Mouse (Mus musculus) neural tube, embryonic 11.5 days (tissue): Measurements from ENCODE around the gene Cnot8. TPM values are rescaled to one million over a fixed set of nuclear protein-coding genes. Genes with fewer than 3 reads are reported as not detected.
"Not testable (repeated sequence)": the region's sequence is repeated elsewhere in the genome, so short reads cannot be mapped to it uniquely, and the experiment has no call there.

ENCODE experiments used
- ATAC-seq: fragments of 200-750 bp; cut with Nextera tagmentation; 2 replicates; pipeline ENCODE4 v1.8.0; 2017; ENCODE audit warnings: moderate number of reproducible peaks, mild to moderate bottlenecking, moderate TSS enrichment, moderate library complexity; ENCODE audit not compliant: insufficient read depth, low FRiP score, low TSS enrichment
- DNase-seq: peaks from one replicate; pipeline ENCODE4 v3.0.0-alpha.2; 2015; ENCODE audit warnings: low spot score
- H3K27ac ChIP-seq: fragments of 300-500 bp; sonication (generic); 2 replicates; pipeline ENCODE4 v1.5.1; 2014; ENCODE audit warnings: low read depth, mild to moderate bottlenecking, low read length
- H3K27me3 ChIP-seq: fragments of 300-500 bp; sonication (generic); 2 replicates; pipeline ENCODE4 v1.6.1; 2014; ENCODE audit warnings: mild to moderate bottlenecking, low read length, mixed read lengths; ENCODE audit not compliant: control insufficient read depth, insufficient read depth
- H3K36me3 ChIP-seq: fragments of 300-500 bp; sonication (generic); 2 replicates; pipeline ENCODE4 v1.6.1; 2014; ENCODE audit warnings: mild to moderate bottlenecking, low read length, moderate library complexity, mixed read lengths; ENCODE audit not compliant: control insufficient read depth, insufficient read depth
- H3K4me1 ChIP-seq: fragments of 300-500 bp; sonication (generic); 2 replicates; pipeline ENCODE4 v1.6.1; 2014; ENCODE audit warnings: low read length, mixed read lengths; ENCODE audit not compliant: control insufficient read depth, insufficient read depth
- H3K4me2 ChIP-seq: fragments of 300-500 bp; sonication (generic); 2 replicates; pipeline ENCODE4 v1.6.1; 2014; ENCODE audit warnings: low read depth, mild to moderate bottlenecking, moderate library complexity
- H3K4me3 ChIP-seq: fragments of 300-500 bp; sonication (generic); 2 replicates; pipeline ENCODE4 v1.5.1; 2014; ENCODE audit warnings: low read depth, low read length
- H3K9ac ChIP-seq: fragments of 300-500 bp; sonication (generic); 2 replicates; pipeline ENCODE4 v1.6.1; 2014; ENCODE audit warnings: mild to moderate bottlenecking, low read length
- H3K9me3 ChIP-seq: fragments of 300-500 bp; sonication (generic); 2 replicates; pipeline ENCODE4 v1.6.1; 2016; ENCODE audit warnings: low read length; ENCODE audit not compliant: control insufficient read depth
- WGBS: fragments of 180-500 bp; shearing (Covaris S2); extraction: QIAGEN DNeasy Blood & Tissue Kit; methylation state at CpG from one replicate; pipeline ENCODE4 v1.1.7; 2014; 5-methylcytosine and 5-hydroxymethylcytosine counted together
- polyA plus RNA-seq: library from polyadenylated mRNA; unstranded; fragments of >200 nt; fragmentation: Nextera tagmentation; extraction: Ambion mirVana; gene quantifications from 2 replicates; pipeline ENCODE4 v1.2.1, GENCODE M21; 2014

Cnot8 gene
- polyA plus RNA-seq, 1 experiment from 2014 or later, result 112 TPM

- no peaks in the 10 kb centered on the region for H3K9me3 ChIP-seq
- H3K4me3 ChIP-seq, result no peak overlapping the region
- H3K27me3 ChIP-seq, result peaks cover 3% of the 10 kb centered on the region; the same call in 1 of the 2 replicates
- no peak for DNase-seq
- WGBS, result 58% methylated on average over 4 of the region's 4 CpGs
- H3K4me2 ChIP-seq, result no peak overlapping the region
- H3K36me3 ChIP-seq, result no peaks in the 10 kb centered on the region
- no peaks in the 10 kb centered on the region for H3K4me1 ChIP-seq
- H3K9ac ChIP-seq, result no peak overlapping the region
- no peak for ATAC-seq
- H3K27ac ChIP-seq, result no peak overlapping the region
These were observed 11.4 kb upstream of the Cnot8 start for GRCm38 (mm10) chr11:58092541-58092940.

DNA sequence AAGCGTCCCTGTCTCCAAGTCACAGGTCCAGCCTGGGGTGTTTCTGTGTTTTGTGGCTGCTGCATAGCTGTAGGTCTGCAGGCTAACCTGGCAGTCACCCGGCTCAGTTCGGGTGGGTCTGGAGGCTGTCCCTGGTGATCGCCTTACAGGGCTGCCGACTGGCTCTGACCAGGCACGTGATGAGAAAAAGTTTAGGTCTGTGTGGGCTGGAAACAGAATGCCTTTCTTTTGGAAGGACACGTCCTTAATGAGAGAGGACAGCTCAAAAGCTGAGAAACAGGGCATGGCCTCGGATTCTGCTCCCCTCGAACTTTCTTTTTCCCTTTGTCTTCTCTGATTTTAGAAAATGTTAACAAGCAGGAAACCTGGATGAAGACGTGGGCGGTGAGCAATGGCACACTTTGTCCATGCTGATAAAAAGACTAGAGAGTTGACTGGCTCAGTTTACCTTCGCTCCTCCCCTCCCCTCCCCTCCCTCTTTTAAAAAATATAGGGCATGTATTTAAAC is 10.9 kb upstream of the Cnot8 start, which contains the start of gene Gm12248:
Gm12248 (minus strand) TSS at position 114 of the 508 bp plus-strand sequence.
- 28% methylated on average over 12 of the region's 12 CpGs for WGBS
- H3K9ac ChIP-seq, result no peak within 1 kb of the TSS
- H3K4me3 ChIP-seq, result no peak within 1 kb of the TSS
- H3K36me3 ChIP-seq, result no peaks in the 10 kb centered on the region
- H3K27ac ChIP-seq, result no peak within 1 kb of the TSS
- H3K9me3 ChIP-seq, result no peaks in the 10 kb centered on the region
- ATAC-seq, result no peak
- H3K27me3 ChIP-seq, result peaks cover 7% of the 10 kb centered on the region; the same call in 1 of the 2 replicates
- H3K4me2 ChIP-seq, result no peak within 1 kb of the TSS
- H3K4me1 ChIP-seq, result no peaks in the 10 kb centered on the region
- no peak for DNase-seq

GRCm38 (mm10) chr11:58094766-58095165 is 9.2 kb upstream of the Cnot8 start:
- no peaks in the 10 kb centered on the region for H3K9me3 ChIP-seq
- WGBS, result 72% methylated on average over 4 of the region's 4 CpGs
- no peak overlapping the region for H3K4me3 ChIP-seq
- no peaks in the 10 kb centered on the region for H3K36me3 ChIP-seq
- H3K9ac ChIP-seq, result no peak overlapping the region
- no peak overlapping the region for H3K4me2 ChIP-seq
- peaks cover 7% of the 10 kb centered on the region; the same call in 1 of the 2 replicates for H3K27me3 ChIP-seq
- ATAC-seq, result no peak
- no peak overlapping the region for H3K27ac ChIP-seq
- no peaks in the 10 kb centered on the region for H3K4me1 ChIP-seq
- no peak for DNase-seq

DNA sequence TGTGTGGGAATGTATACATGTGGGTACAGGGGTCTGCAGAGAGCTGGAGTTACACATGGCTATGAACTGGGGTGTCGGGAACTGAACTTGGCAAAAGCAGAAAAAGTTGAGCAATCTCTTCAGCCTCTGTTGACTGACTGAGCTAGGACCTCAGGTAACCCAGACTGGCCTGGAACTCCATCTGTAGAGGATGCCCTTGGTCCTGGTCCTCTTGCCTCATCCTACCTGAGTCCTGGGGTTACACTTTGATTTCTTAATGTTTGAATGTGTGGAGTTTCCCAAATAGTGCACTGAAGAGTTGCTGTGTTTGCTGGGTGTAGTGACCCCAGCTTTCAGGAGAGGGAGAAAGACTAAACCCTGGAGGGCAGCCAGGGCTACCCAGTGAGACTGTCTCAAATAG is 8.4 kb upstream of the Cnot8 start:
- no peak for DNase-seq
- Histone ChIP-seq H3K4me3 (no peak overlapping the region), H3K4me2 (no peak overlapping the region), H3K36me3 (no peaks in the 10 kb centered on the region), H3K9ac (no peak overlapping the region), H3K9me3 (no peaks in the 10 kb centered on the region), H3K4me1 (no peaks in the 10 kb centered on the region), H3K27ac (no peak overlapping the region), H3K27me3 (peaks cover 7% of the 10 kb centered on the region; the same call in 1 of the 2 replicates)
- WGBS, result 100% methylated on average over 1 of the region's 1 CpGs
- ATAC-seq, result no peak

DNA sequence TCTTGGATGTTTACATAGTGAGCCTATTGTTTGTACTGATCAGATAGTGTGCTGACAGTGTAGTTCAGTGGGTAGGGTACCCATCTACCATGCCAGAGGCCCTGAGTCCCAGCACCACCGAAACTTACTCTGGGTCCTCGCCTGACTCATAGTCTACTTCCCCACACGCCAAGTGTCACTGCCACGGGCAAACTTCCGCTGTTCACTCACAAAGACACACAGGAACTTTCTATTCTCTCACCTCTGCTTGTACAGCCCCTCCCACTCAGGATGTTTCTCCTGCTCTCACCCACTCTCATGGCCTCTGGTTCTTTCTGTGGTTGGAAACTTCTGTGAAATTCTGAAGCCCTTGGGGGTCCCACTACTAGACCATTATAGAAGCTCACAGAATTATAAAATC is 7.8 kb upstream of the Cnot8 start:
- 85% methylated on average over 5 of the region's 5 CpGs for WGBS
- no peaks in the 10 kb centered on the region for H3K4me1 ChIP-seq
- H3K27me3 ChIP-seq, result peaks cover 7% of the 10 kb centered on the region; the same call in 1 of the 2 replicates
- no peak overlapping the region for H3K9ac ChIP-seq
- no peaks in the 10 kb centered on the region for H3K9me3 ChIP-seq
- no peak for DNase-seq
- no peak overlapping the region for H3K27ac ChIP-seq
- no peak for ATAC-seq
- no peaks in the 10 kb centered on the region for H3K36me3 ChIP-seq
- no peak overlapping the region for H3K4me3 ChIP-seq
- H3K4me2 ChIP-seq, result no peak overlapping the region

DNA sequence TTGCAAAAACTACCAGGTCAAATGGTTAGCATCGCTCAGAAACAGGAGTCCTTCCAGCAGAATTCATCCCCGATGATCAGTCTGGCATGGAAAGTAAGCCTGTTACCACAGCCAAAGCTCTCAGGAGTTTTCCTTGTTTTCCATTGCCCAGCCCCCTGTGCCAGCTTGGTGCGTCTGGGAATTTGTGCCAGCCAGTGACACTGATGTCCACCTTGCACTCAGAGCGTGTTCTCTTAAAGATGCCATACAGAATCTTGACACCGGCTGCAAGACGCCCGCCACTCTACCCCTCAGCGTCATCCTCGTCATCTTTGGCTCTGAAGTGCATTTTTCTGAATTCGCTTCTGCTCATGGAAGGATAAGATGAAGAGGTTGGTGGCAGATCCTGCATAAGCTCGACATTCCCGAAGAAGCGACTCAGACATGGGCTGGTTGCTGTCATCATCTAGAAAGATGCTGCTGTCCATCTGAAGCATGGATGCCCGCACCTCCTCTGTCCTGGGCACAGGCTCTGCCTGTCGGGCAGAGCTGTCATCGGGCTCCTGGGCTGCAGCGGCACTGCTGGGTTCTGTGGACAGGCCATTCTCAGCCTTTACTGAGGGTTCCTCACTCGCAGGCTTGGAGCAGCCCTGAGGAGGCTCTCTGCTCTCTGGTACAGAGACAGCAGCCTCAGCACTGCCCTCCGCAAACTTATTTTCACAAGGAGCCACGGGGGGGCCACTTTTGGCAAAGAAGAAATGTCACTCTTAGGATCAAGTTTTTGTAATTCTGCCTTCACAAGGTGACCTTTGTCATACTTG is 6.9 kb upstream of the Cnot8 start:
- no peaks in the 10 kb centered on the region for H3K36me3 ChIP-seq
- peaks cover 7% of the 10 kb centered on the region; the same call in 1 of the 2 replicates for H3K27me3 ChIP-seq
- H3K4me3 ChIP-seq, result no peak overlapping the region
- DNase-seq, result no peak
- no peaks in the 10 kb centered on the region for H3K4me1 ChIP-seq
- ATAC-seq, result no peak
- no peak overlapping the region for H3K9ac ChIP-seq
- no peak overlapping the region for H3K27ac ChIP-seq
- H3K9me3 ChIP-seq, result no peaks in the 10 kb centered on the region
- H3K4me2 ChIP-seq, result peak overlapping the region; percentile 14; the same call in 1 of the 2 replicates
- 54% methylated on average over 20 of the region's 20 CpGs for WGBS

DNA sequence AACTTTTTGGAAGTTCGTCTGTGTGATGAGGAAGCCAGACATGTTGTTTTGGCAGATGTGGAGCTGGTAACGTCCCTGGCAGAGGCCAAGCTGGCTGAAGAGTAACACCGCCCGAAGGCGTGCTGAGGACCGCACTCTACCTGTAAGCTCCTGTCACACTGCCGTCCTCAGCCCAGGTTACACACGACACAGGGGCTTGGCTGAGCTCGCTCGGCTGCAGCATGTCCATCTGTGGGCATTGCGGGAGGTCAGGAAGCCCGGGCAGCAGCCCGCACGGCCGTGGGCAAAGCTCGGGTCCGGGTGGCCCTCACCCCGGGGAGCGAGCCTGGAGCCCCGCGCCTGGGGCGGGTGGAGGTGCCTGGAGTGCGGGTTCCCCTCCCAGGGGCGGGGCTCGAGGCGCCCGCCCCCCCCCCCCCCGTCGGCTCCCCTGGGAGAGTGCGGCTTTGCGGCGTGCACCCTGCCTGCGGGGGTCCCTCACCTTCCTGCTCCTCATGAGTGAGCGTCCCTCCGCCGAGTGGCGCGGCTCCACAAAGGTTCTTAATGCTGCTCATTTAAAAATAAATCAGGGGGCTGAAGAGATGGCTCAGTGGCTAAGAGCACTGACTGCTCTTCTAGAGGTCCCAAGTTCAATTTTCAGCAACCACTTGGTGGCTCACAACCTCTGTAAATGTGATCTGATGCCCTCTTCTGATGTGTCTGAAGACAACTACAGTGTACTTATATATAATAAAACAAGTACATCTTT is 6.2 kb upstream of the Cnot8 start:
- no peaks in the 10 kb centered on the region for H3K36me3 ChIP-seq
- peaks cover 7% of the 10 kb centered on the region; the same call in 1 of the 2 replicates for H3K27me3 ChIP-seq
- H3K4me1 ChIP-seq, result no peaks in the 10 kb centered on the region
- H3K4me3 ChIP-seq, result peak overlapping the region; percentile 36
- 1% methylated on average over 26 of the region's 38 CpGs for WGBS
- DNase-seq (no peak), ATAC-seq (no peak)
- no peak overlapping the region for H3K27ac ChIP-seq
- H3K9ac ChIP-seq, result peak overlapping the region; percentile 31
- H3K4me2 ChIP-seq, result peak overlapping the region; percentile 61
- H3K9me3 ChIP-seq, result no peaks in the 10 kb centered on the region

GRCm38 (mm10) chr11:58098366-58098720 is 5.6 kb upstream of the Cnot8 start:
- not testable (repeated sequence) for H3K27ac ChIP-seq, H3K4me2 ChIP-seq, H3K36me3 ChIP-seq

More at GRCm38 (mm10) chr11:58098366-58098720, 5.6 kb upstream of the Cnot8 start:
- H3K9ac ChIP-seq, H3K4me1 ChIP-seq, H3K9me3 ChIP-seq, H3K27me3 ChIP-seq, H3K4me3 ChIP-seq, DNase-seq, ATAC-seq: not testable (repeated sequence)
- WGBS, result 68% methylated on average over 5 of the region's 5 CpGs
